Mouse (Mus musculus): ENCODE measurements around the gene Dennd4a. TPM values are rescaled to one million over a fixed set of nuclear protein-coding genes. Genes with fewer than 3 reads are reported as not detected.

Dennd4a gene
- polyA plus RNA-seq, 1 experiment from 2014 or later, result 9.2 TPM

DNA sequence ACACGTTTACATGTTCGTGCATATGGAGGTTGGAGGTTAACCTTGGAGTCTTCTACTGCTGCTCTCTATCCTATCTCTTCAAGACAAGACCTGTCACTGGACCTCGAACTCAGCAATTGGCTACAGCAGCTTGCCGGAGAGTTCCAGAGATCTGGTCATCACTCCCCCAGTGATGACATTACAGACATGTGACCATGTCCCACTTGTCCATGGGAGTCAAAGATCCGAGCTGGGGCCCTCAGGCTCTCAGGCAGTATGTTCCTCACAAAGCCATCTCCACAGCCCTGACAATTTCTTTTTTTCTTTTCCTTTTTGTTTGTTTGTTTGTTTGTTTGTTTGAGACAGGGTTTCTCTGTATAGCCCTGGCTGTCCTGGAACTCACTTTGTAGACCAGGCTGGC lies 11.6 kb upstream of the Dennd4a start:
- Histone ChIP-seq H3K36me3 (no peaks in the 10 kb centered on the region), H3K4me3 (replicated peaks) (no peak overlapping the region), H3K4me1 (replicated peaks) (0 out of 2 replicates have a peak, but pooled peaks cover under 1% of the 10 kb centered on the region), H3K27me3 (no peaks in the 10 kb centered on the region), H3K27ac (no peak overlapping the region), H3K4me2 (no peak overlapping the region), H3K9me3 (0 out of 2 replicates have a peak, but pooled peaks cover 3% of the 10 kb centered on the region), H3K9ac (replicated peaks) (no peak overlapping the region)
- ATAC-seq (ENCODE audit: insufficient number of reproducible peaks, insufficient read depth, low FRiP score, low TSS enrichment, low read depth), result no peak
- WGBS, result 90% methylated on average over 5 of the region's 5 CpGs

DNA sequence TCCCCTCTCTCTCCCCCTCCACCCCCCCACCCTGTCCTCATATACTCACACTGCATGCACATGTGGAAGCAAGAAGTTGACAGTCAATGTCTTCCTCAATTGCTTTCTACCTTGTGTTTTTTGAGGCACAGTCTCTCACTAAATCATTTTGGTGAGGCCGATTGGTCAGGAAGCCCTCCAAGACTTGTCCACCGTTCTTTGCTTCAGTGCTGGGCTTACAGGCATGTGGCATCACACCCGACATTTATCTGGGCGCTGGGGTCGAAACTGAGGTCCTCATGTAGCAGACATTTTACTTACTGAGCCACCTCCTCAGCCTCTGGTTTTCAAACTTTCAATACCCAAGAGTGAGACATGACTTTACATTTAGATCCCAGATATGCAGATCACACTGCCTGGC lies 8.6 kb upstream of the Dennd4a start:
- no peak for ATAC-seq (ENCODE audit: insufficient number of reproducible peaks, insufficient read depth, low FRiP score, low TSS enrichment, low read depth)
- H3K27ac ChIP-seq, result no peak overlapping the region
- no peaks in the 10 kb centered on the region for H3K27me3 ChIP-seq
- no peak overlapping the region for H3K4me3 ChIP-seq (replicated peaks)
- 90% methylated on average over 5 of the region's 5 CpGs for WGBS
- peaks cover 8% of the 10 kb centered on the region for H3K4me1 ChIP-seq (replicated peaks)
- no peaks in the 10 kb centered on the region for H3K36me3 ChIP-seq
- H3K9ac ChIP-seq (replicated peaks), result no peak overlapping the region
- H3K9me3 ChIP-seq, result 0 out of 2 replicates have a peak, but pooled peaks cover 3% of the 10 kb centered on the region
- H3K4me2 ChIP-seq, result no peak overlapping the region

DNA sequence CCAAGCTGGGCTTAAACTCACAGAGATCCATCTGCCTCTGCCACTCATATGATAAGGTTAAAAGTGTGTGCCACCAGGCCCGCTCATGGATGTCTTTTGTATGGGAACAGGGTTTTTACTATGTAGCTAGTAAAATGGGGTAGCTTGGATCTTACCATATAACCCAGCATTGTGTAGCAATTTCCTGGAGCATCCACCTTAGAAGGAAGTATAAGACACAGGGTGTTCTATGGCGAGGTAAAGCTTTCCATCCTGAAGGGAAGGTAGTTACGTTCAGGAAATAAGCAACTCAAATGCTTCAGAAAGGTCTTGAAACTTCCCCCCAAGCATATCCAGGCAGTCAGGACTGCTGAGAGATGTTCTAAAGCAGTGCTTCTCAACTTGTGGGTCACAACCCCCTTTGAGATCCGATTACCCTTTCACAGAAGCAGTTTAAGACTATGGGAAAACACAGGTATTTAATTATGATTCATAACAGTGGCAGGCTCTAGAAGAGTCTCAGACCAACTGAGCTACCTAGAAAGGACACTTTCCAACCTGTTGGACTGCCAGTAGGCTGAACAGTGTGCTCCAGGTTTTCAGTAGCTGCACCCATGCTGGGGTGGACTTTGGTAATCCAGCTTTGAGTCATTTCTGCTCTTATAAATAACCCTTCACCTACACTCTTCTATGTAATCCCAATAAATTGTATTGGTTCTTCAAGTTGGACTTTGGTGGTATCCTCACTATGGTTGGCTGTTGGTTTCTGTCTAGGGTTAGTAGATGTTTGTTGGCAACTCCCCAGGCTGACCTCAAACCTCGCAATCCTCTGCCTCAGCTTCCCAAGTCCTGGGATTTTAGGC lies 7.5 kb upstream of the Dennd4a start:
- WGBS, result 88% methylated on average over 5 of the region's 5 CpGs
- H3K27me3 ChIP-seq, result no peaks in the 10 kb centered on the region
- peaks cover 8% of the 10 kb centered on the region for H3K4me1 ChIP-seq (replicated peaks)
- H3K9me3 ChIP-seq, result 0 out of 2 replicates have a peak, but pooled peaks cover 3% of the 10 kb centered on the region
- no peaks in the 10 kb centered on the region for H3K36me3 ChIP-seq
- ATAC-seq (ENCODE audit: insufficient number of reproducible peaks, insufficient read depth, low FRiP score, low TSS enrichment, low read depth), result no peak
- H3K4me3 ChIP-seq (replicated peaks), result no peak overlapping the region
- no peak overlapping the region for H3K27ac ChIP-seq
- no peak overlapping the region for H3K9ac ChIP-seq (replicated peaks)
- H3K4me2 ChIP-seq, result no peak overlapping the region

DNA sequence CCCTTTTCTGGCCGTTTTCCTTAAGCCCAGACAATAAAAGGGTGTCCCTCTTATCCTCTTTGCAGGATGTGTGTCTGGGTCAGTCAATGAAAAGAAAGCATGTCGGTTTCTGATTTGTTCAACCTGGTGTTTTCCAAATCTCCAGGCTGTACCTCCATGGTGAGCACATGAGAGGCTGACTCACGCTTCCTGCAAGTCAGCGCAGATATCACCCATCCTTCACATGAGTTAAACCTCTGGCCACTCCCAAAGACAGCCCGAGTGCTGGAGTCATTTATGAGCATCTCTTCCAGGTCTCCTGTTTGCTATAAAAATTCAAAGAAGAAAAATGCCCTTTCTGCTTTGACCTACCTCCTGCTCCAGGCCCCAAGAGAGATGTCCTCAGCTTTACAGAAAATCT lies 5.3 kb upstream of the Dennd4a start:
- ATAC-seq (ENCODE audit: insufficient number of reproducible peaks, insufficient read depth, low FRiP score, low TSS enrichment, low read depth), result no peak
- Histone ChIP-seq H3K36me3 (no peaks in the 10 kb centered on the region), H3K27ac (no peak overlapping the region), H3K4me3 (replicated peaks) (no peak overlapping the region), H3K9ac (replicated peaks) (no peak overlapping the region), H3K9me3 (0 out of 2 replicates have a peak, but pooled peaks cover 3% of the 10 kb centered on the region), H3K4me2 (no peak overlapping the region), H3K27me3 (no peaks in the 10 kb centered on the region), H3K4me1 (replicated peaks) (peaks cover 8% of the 10 kb centered on the region)
- 49% methylated on average over 5 of the region's 5 CpGs for WGBS

DNA sequence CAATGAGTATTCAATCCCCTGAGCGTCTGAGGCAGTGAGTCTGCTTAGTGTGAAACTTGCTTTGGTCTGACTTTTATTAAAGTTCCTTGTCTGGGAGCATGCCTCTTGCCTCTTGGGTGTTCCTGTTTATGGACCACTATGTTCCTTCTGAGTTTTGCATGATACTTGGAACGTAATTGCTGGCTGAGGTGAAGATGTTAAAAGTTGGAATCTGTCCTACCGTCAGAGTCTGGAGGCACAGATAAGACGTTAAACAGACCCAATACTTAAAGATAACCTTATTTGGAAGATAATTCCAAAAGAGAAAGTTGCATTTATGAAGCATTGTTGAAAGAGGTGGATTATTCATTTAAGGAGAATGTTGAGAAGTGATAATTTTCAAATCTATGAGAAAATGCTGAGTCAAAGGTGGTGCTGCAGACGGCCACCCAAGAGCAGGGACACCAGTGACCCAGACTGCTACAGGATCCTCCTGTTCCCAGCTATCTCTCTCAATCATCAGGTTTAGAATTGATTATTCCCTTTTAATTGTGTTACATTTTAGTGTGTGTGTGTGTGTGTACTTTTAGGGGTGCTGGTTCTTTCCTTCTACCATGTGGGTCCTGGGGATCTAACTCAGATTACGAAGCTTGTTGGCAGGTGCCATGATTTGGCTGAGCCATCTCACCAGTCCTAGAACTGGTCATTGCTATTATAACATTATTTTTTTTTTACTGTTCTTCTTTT lies 4.6 kb upstream of the Dennd4a start:
- Histone ChIP-seq H3K9me3 (no peaks in the 10 kb centered on the region), H3K4me1 (replicated peaks) (peaks cover 8% of the 10 kb centered on the region), H3K4me3 (replicated peaks) (no peak overlapping the region), H3K4me2 (no peak overlapping the region), H3K36me3 (no peaks in the 10 kb centered on the region), H3K27ac (no peak overlapping the region), H3K27me3 (no peaks in the 10 kb centered on the region), H3K9ac (replicated peaks) (no peak overlapping the region)
- no peak for ATAC-seq (ENCODE audit: insufficient number of reproducible peaks, insufficient read depth, low FRiP score, low TSS enrichment, low read depth)
- WGBS, result 69% methylated on average over 6 of the region's 6 CpGs

DNA sequence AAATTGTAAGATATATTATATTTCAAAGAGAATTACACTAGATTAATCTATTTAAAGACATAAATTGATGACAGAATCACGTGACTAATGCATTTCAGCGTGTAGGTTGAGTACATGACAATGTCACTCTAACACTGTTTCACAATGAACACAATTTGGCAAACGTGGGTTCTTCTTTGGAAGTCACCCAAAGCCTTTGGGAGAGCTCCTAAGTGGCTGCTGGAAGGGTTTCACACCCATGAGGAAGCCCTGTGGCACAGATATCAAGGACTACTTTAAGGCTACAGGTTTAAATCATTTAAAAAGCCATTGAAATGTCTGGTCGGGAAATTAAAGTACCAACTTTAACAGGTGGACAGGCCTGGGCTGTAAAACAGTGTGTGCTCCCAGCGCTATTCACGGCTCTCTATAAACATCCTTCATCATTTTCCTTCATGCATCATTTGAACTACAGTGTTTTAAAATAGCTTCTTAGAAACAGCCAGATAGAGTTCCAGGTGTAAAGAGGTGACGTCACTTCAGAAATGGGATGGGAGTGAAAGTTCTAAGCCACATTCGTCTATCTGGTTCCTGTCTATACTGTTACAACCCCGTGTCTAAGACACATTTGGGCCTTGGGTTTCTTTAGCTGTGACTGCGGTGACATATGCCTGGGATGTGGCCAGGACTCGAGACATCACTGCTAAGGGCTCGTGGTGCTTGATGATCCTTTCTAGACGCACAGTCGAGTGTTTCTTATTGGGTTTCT lies 3.9 kb upstream of the Dennd4a start:
- Histone ChIP-seq H3K4me2 (no peak overlapping the region), H3K9me3 (no peaks in the 10 kb centered on the region), H3K27me3 (no peaks in the 10 kb centered on the region), H3K9ac (replicated peaks) (no peak overlapping the region), H3K4me3 (replicated peaks) (no peak overlapping the region), H3K36me3 (no peaks in the 10 kb centered on the region), H3K27ac (no peak overlapping the region), H3K4me1 (replicated peaks) (peaks cover 11% of the 10 kb centered on the region)
- 77% methylated on average over 14 of the region's 14 CpGs for WGBS
- ATAC-seq (ENCODE audit: insufficient number of reproducible peaks, insufficient read depth, low FRiP score, low TSS enrichment, low read depth), result no peak

DNA sequence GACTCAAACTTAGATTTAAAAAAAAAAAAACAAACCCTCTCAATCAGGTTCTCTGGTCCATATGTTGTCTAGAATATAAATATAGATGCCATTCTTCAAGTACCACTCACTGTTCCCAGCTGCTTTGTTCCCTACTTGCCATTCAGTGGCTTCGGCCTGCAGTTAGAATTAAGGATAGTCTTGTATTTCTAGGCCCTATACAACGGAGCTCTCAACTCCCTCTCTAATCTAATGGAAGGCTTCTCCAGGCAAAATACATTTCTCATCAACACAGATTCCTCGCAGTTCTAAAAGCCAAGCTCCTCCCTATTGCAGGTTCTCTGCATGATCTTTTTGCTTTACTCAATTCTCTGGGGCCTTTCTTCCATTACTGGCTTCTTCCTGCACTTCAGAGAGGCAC lies 1.3 kb upstream of the Dennd4a start:
- Histone ChIP-seq H3K27me3 (no peaks in the 10 kb centered on the region), H3K9ac (replicated peaks) (no peak overlapping the region), H3K36me3 (no peaks in the 10 kb centered on the region), H3K27ac (no peak overlapping the region), H3K4me3 (replicated peaks) (no peak overlapping the region), H3K9me3 (no peaks in the 10 kb centered on the region), H3K4me1 (replicated peaks) (peaks cover 13% of the 10 kb centered on the region), H3K4me2 (0 out of 2 replicates have a peak overlapping the region, but pooled peaks have one; percentile 53)
- WGBS, result 85% methylated on average over 3 of the region's 3 CpGs
- no peak for ATAC-seq (ENCODE audit: insufficient number of reproducible peaks, insufficient read depth, low FRiP score, low TSS enrichment, low read depth)

DNA sequence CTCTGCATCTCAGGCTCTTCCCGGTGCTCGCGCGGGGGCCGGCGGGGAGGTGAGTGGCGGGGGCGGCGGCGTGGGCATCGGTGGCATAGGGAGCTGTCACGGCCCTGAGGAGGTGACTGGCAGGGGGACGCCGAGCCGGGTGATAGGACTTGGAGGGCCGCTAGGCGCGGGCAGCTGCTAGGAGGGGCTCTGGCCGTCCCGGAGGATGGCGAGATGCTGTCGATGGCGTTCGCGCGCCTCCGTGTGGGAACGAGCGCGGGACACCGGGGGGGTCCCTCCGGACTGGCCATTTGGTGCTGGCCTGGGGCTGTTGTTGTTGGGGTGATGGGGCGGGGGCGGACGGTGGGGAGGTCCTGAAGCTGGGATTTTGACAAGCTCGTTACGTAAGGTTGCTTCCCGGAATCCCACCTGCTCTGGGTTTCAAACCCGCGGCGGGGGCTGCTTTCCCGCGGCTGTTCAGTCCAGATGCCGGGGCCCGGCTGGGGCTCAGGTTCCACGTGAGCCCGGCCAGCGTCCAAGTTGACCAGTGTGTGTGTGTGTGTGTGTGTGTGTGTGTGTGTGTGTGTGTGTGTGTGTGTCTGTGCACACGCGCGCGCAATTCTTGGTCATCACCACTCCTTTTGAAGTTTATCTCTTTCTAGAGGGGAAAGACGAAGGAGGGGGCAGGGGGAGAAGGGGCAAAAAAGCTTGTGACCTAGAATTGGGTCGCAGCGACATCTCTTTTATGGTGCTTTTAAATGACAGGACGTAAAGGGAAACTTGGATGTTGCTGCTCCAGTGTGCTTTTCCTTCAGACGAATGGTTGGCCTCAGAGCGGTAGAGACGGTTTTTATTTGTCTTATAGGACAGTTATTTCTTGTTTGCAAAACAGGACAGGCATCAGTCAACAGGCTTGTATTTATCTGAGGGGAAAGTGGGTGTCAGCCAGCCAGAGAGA lies 666 bp downstream of the Dennd4a start:
- ATAC-seq (ENCODE audit: insufficient number of reproducible peaks, insufficient read depth, low FRiP score, low TSS enrichment, low read depth), result peak; percentile 71
- H3K27ac ChIP-seq, result peak overlapping the region; percentile 89
- H3K4me2 ChIP-seq, result peak overlapping the region; percentile 83
- H3K36me3 ChIP-seq, result no peaks in the 10 kb centered on the region
- H3K9me3 ChIP-seq, result no peaks in the 10 kb centered on the region
- peak overlapping the region; percentile 85 for H3K4me3 ChIP-seq (replicated peaks)
- H3K9ac ChIP-seq (replicated peaks), result peak overlapping the region; percentile 80
- H3K4me1 ChIP-seq (replicated peaks), result peaks cover 6% of the 10 kb centered on the region
- H3K27me3 ChIP-seq, result no peaks in the 10 kb centered on the region
- WGBS, result under 1% methylated on average over 59 of the region's 59 CpGs

DNA sequence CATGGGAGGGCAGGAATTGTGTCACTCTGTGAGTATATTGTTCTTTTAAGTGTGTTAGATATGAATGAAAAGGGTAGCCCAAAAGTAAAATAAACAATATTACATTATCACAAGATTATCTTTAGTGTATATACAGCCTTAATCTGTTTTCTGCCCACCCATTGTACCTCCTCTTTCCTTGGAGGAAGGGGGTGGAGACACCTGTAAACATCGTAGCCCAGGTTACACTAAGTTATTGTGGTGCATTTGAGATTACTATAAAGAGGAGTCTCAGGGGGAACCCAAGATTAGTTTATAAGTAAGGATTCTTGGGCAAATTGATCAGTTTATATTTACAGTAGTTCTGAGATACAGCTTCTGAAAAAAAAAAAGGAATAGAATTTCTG lies 1.3 kb downstream of the Dennd4a start:
- Histone ChIP-seq H3K4me1 (replicated peaks) (peaks cover 6% of the 10 kb centered on the region), H3K4me3 (replicated peaks) (peak overlapping the region; percentile 85), H3K9ac (replicated peaks) (no peak overlapping the region), H3K4me2 (peak overlapping the region; percentile 83), H3K9me3 (no peaks in the 10 kb centered on the region), H3K36me3 (no peaks in the 10 kb centered on the region), H3K27ac (no peak overlapping the region), H3K27me3 (no peaks in the 10 kb centered on the region)
- ATAC-seq (ENCODE audit: insufficient number of reproducible peaks, insufficient read depth, low FRiP score, low TSS enrichment, low read depth), result no peak
- 24% methylated on average over 1 of the region's 1 CpGs for WGBS

DNA sequence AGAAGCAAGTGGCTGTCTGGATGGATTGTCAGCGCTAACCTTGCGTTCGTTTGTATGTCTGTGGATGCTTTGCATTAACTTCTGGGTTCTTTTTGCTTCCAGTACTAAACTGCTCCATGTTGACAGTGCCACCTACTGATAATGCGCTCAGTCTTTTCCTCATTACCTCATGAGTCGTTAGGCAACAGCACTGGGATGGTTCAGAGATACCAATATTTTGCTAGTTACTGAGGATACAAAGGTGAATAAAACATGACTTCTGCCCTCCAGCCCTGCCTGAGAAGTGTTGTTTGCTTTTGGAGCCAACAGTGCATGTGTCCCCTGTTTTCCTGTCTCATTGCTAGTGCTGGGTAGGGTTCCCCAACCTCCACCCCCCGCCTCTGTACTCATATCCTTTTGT lies 3.1 kb downstream of the Dennd4a start:
- Histone ChIP-seq H3K4me1 (replicated peaks) (peaks cover 6% of the 10 kb centered on the region), H3K36me3 (no peaks in the 10 kb centered on the region), H3K27me3 (no peaks in the 10 kb centered on the region), H3K27ac (no peak overlapping the region), H3K9ac (replicated peaks) (no peak overlapping the region), H3K9me3 (no peaks in the 10 kb centered on the region), H3K4me2 (no peak overlapping the region), H3K4me3 (replicated peaks) (no peak overlapping the region)
- 83% methylated on average over 6 of the region's 6 CpGs for WGBS
- ATAC-seq (ENCODE audit: insufficient number of reproducible peaks, insufficient read depth, low FRiP score, low TSS enrichment, low read depth), result no peak

Data from limb, embryonic 12.5 days (tissue).